Mouse (Mus musculus) natural killer cell, adult 2 months (primary cell): ENCODE data around the gene Aldh1a3.

Experiments
- DNase-seq, 2 experiments: peaks; one replicate each; pipeline ENCODE4 v3.0.0; 2022; ENCODE audit warnings: low spot score in 2 of 2

Aldh1a3 gene

DNA sequence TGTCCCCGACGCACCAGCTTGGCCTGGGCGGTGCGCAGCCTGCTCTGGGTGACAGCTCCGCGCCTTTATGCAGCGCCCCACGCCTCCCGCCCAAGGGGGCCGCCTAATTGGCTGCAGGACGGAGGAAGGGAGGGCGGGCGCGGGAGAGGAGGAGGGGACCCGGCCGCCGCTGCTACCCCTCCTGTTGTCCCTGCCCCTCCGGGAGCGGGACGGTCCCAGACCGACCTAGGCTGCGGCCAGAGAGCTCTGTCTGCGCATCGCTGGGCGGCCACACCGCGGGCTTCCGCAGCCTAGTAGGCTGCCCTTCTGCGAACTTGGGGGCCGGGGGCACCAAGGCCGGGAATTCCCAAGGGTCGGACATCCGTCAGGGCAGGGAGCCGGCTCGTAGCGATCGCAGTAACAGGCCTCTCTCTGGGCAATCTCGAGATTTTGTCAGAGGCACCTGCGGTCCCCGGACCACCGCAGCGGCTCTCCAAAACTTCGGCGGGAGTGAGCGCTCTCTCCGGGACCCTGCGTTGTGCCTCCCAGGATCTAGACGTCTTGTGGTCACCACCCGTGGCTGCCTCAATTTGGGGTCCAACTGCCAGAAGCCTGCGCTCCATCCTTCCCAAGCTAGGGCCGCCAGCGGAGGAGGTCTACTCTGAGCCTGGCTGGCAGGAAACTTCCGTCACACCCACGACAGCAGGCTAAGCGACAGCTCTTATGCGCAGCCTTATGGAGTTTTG lies at the start of gene Aldh1a3:
Gene Aldh1a3, minus strand, starts transcription at position 81 of the 725 bp plus-strand sequence.
- DNase-seq, result peak in 1 of 2 experiments; percentile 4

- DNase-seq, result no peak
These were observed 49.0 kb upstream of the Aldh1a3 start for GRCm38 (mm10) chr7:66476289-66476688.

GRCm38 (mm10) chr7:66471641-66472216 lies 44.4 kb upstream of the Aldh1a3 start:
- DNase-seq, result no peak

DNA sequence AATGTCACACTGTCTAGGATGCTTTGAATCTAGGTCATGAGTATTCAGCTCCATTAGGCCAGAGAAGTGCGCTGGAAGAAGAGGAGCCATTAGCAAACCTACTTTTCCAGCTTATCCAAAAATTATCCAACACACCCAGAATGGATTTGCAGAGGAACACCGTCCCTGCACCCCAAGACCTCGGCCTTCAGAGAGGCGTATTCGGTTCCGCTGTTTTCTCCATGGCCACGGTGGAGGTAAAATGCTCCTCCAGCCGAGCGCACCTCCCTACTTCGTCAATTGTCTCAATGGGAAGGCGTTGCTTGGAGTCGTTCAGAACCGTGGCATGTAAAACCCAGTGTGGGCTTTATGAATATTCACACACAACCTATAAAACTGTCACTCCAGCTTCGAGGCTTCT lies 39.3 kb upstream of the Aldh1a3 start:
- no peak for DNase-seq

- no peak for DNase-seq
These were observed 37.9 kb upstream of the Aldh1a3 start for GRCm38 (mm10) chr7:66465241-66465640.

DNA sequence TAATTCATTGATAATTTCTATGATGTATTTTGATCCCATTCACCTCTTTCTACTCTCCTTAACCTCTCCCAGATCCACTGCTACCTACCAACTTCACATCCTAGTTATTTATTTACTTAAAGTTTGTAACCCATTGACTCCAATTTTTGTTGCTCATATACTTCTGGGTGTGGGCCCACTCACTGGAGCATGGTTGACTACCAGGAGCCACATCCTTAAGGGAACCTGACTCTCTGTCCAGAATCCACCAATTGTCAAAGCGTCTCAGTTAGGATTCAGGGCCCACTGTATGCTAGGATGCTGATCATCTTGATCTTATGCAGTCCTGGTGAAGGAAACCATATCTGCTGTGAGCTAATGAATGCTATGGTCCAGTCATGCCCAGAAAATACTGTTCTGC lies 35.8 kb upstream of the Aldh1a3 start:
- no peak for DNase-seq

GRCm38 (mm10) chr7:66451622-66452295 lies 24.4 kb upstream of the Aldh1a3 start:
- no peak for DNase-seq

DNA sequence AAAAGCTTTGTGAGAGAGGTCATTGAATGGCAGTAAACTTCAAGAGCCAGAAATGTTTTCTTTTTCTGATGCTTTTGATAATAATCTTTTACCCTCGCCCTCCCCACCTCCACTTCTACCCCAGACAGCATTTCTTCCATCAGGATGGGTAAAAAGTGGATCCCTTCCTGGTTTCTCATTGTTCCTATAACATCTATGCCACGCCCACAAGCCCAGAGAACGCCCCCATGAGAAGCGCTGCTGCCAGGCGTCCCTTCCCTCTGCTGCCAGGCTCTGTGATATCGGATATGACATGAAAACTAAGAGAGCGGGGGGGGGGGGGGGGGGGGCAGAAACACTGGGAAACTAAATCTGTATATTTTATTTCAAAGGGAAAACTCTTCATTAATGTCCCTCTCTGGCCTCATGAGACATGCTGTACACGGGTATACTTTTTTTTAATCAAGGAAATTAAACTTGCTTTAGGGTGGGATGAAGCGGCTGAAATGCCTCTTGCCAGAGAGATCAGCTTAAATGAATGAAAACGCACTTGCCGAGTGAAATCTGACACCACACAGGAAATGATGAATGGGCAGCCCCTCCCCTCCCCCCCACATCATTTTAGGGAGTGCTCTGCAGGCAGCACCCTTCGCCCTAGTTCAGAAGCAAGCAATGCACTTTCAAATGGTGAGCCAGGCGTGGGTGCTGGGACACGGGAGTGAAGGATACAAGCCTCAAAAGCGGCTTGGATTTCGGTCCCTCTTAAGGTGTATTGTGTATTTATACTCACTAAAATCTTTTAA lies 22.8 kb upstream of the Aldh1a3 start:
- DNase-seq, result no peak

DNA sequence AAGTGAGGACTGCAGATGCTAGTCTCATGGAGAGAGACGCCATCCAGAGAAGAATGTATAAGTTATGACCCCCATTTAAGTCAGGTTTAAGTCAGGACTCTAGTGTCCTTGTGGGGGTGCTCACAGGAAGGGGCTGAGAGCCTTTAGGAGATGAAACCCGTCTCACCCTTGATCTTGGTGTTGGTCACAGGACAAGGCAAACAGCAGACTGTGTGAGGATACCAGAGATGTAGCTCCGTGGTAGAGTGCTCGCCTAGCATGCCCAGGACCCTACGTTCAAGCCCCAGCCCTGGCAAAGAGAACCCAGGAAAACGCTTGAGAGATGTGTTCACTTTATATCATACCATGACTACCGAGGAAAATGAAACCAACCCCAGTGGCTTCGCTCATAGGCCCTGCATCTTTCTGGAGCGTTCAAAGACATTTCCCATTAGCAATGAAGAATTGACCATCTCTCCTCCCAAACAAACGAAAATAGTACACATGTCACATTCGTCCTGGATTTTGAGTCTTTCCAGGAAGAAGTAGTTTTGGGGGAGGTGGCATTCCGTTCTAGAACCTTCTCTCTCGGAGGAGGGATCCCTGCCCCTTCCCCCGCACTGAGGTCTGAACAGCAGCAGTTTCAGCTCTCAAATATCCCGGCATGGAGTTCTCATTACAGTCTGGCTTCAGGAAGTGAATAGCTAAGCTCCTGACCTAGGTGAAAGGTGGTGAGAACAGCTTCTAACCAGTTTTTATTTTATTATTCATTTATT lies 21.6 kb upstream of the Aldh1a3 start:
- no peak for DNase-seq

GRCm38 (mm10) chr7:66448304-66448703 lies 21.0 kb upstream of the Aldh1a3 start:
- no peak for DNase-seq

- no peak for DNase-seq
These were observed 19.5 kb upstream of the Aldh1a3 start for GRCm38 (mm10) chr7:66446860-66447259.

DNA sequence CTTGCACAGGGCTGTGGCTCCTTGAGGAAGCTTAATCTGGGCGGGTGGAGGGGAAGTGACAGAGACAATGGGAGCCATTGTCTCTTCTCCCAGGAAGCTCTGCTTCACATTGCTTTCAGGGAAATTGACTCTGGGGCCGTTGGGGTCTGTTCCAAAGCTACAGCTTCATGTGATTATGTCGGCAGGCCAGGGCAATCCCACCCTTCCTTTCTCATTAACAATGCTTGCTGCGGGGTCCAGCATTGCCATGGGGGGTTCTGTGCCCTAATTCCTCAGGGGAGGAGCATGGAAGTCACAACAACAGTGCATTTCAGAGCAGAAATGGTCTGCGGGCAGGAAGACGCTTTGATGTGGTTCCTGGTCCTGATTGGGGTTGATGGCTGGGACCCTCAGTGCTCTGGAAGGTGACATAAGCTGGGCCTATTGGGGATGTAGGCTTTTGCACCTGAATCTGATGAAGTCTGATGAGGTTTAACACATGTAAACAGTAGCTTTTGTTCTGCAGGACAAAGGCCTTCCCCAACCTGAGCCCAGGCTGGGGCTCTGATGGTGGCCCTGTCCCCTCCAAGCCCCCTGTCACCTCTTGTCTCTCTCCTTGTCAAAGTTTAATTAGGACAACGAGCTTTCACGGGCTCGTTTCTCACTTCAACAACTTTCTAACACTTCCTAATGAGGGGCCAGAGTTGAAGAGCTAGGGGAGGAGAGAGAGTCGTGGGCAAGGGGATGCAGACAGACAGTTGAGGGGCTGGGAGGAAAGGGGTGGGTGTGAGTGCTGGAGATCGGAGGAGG lies 18.0 kb upstream of the Aldh1a3 start:
- no peak for DNase-seq

GRCm38 (mm10) chr7:66444706-66445105 lies 17.4 kb upstream of the Aldh1a3 start:
- no peak for DNase-seq

DNA sequence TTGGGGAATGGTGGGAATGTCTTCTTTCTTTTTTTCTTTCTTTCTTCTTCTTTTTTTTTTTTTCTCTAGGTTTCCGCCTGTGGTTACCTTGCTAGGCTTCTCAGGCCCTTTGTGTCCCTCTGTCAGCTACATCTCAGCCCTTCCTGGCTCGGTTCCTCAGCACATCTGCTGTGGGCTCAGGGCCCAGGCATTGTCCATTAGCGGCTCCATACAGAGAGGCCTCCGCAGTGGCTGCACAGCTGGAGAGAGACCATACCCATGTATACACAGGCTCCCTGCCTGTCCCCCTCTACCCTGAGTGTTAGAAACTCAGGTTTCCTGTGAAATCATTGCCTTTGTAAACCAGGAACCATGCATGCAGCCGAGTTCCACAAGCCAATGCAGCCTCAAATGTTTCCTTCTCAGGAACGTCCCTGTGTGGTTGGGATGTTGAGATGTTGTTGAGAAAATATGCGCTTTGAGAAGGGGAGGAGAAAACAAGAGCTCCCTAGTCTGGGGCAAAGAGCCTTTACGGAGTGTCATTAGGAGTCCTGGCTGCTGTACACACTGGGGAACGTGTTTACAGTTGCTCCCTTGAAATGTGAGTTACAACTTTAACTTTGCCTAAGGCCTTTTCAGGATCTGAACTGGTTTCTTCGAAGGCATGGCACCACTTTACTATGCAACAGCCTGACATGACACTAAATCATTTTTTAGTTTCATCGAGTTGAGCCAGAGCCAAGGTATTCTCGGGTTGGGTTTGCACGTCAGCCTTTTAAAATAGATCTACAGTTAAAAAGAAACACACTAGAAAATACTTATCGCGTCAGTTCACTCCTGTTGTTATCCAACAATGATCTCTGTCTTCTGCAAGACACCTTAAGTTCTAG lies 15.4 kb upstream of the Aldh1a3 start:
- no peak for DNase-seq

- no peak for DNase-seq
These were observed 11.7 kb upstream of the Aldh1a3 start for GRCm38 (mm10) chr7:66438787-66439669.

- peak; percentile 31 to 36 for DNase-seq
These were observed 7.2 kb upstream of the Aldh1a3 start for GRCm38 (mm10) chr7:66434453-66434935.

DNA sequence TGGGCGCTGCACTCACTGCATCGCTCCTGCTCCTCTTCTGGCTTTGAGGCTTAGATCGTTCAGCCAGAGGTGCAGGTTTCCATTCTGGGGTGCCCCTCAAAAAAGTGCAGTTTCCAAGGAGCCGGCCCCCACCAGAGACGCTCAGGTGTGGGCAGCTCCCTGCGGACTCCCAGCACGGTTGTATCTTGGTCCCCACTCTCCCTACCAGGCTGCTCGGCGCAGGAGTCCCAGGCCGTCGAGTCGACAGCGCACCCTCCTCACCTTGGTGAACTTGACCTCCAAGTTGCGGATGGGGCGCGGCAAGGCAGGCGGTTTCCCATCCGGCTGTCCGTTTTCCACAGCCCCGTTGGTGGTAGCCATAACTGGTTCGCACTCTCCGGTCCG lies 272 bp downstream of the Aldh1a3 start:
- no peak for DNase-seq

- no peak for DNase-seq
These were observed 5.4 kb downstream of the Aldh1a3 start for GRCm38 (mm10) chr7:66421903-66422302.

GRCm38 (mm10) chr7:66418981-66419380 lies 8.3 kb downstream of the Aldh1a3 start:
- DNase-seq, result no peak
